Mouse (Mus musculus) bone marrow macrophage, adult 2 months (primary cell): Measurements from ENCODE around the gene Tjp1.

ENCODE experiments used
- CTCF ChIP-seq: IDR thresholded peaks from 2 replicates; pipeline ENCODE4 v1.5.1; 2012; ENCODE audit warnings: low read depth, mild to moderate bottlenecking, low read length, moderate library complexity
- POLR2A ChIP-seq: IDR thresholded peaks from 2 replicates; pipeline ENCODE4 v1.6.1; 2012; ENCODE audit warnings: mild to moderate bottlenecking, low read depth, low read length, borderline replicate concordance

GRCm38 (mm10) chr7:65281960-65282359 is 245.6 kb downstream of the Tjp1 start:
- TF ChIP-seq CTCF (no peak), POLR2A (no peak)
